Mouse (Mus musculus): ENCODE results near the gene Txnrd2.

Gene Txnrd2

GRCm38 (mm10) chr16:18490894-18491293 is 64.7 kb downstream of the Txnrd2 start:
- no peak for DNase-seq

DNA sequence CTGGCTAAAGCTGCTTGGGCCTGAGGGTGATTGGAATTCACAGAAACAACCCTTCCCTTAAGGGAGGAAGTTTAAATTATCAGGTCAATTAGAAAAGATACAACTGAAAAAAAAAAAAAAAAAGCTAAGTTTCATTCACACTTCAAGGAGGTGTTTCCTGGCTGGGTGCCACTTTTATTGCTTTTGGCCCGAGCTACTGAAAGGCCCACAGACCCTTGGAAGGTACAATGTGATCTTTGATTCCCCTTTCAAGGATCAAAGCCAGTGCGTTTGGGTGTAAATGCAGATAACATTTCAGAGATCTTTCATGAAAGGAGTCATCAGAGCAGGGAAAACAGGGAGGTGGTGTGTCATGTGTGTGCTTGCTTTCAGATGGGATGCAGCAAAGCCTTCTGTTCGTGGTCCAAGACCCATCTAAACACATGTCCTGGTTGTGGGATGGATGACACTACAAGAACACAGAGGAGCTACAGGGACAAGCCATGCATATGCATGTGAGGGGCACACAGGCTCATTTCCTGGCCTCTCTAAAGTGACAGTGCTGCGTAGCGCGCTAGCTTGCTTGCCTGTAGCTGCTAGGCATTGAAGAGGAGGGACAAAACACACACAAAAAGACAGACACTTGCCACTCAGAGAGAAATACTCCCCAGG is 71.8 kb downstream of the Txnrd2 start:
- peak; percentile 12 for DNase-seq

GRCm38 (mm10) chr16:18498558-18498990 is 72.4 kb downstream of the Txnrd2 start, which contains the start of the genes Gnb1l and Rtl10:
Gene Gnb1l, plus strand, starts transcription at chr16:18498713.
Gene Rtl10, plus strand, starts transcription at chr16:18498901.
- peak; percentile 98 for DNase-seq

GRCm38 (mm10) chr16:18498996-18499395 is 72.8 kb downstream of the Txnrd2 start:
- no peak for DNase-seq

GRCm38 (mm10) chr16:18501531-18501930 is 75.3 kb downstream of the Txnrd2 start:
- DNase-seq: no peak

GRCm38 (mm10) chr16:18503566-18504342 is 77.6 kb downstream of the Txnrd2 start:
- DNase-seq: no peak

- DNase-seq: no peak
Observed at GRCm38 (mm10) chr16:18506524-18507199, 80.5 kb downstream of the Txnrd2 start.

DNA sequence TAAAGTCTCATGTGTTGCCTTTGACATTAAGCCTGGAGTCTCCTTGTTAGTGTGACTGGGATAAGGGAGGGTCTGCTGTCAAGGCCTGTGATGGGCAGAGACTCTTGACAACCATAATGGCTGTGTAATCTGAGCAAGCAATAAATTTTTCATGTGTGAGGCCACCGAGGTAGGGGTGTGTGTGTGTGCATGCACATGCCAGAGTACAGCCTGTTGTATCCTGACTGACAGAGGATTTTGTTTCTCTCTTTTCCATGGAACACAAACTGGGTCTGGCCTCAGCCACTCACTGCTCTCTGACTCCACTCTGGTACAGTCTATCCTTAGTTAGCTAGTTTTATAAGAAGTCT is 81.0 kb downstream of the Txnrd2 start:
- DNase-seq: no peak

- DNase-seq: no peak
Observed at GRCm38 (mm10) chr16:18511741-18512140, 85.6 kb downstream of the Txnrd2 start.

DNA sequence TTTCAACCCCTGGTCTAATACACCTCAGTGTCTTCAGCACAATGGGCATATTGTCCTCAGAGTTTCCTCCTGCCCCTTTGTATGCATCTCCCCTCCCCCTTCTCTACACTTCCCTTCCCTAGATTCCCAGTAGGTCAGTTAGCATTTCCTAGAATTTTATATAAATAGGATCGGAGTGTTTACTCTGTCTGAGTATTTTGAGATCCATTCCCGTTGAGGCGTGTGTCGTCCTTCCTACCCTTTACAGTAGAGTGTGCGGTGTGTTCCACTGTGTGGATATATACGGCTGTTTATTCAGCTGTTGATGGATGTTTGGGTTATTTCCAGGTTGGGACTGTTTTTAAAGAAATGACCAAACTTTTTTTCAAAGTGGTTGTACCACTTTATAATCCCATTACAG is 87.3 kb downstream of the Txnrd2 start:
- no peak for DNase-seq

DNA sequence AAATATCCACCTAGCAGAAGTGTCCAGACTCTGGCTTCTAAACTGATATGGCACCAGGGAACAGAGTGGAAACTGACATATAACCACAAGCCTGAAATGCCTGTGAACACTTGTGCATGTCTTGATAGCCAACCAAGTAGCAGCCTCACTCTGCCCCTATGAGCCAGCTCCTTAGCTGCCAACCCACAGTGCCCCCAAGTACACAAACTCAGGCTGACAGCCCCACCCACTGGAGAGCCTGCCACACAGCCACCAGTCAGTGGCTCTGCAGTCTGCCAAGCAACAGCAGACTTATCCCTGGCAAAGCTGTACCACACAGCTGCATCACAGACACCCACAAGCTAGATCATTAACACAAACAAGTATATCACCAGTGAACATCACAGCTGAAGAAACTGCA is 91.9 kb downstream of the Txnrd2 start:
- DNase-seq: peak; percentile 24

DNA sequence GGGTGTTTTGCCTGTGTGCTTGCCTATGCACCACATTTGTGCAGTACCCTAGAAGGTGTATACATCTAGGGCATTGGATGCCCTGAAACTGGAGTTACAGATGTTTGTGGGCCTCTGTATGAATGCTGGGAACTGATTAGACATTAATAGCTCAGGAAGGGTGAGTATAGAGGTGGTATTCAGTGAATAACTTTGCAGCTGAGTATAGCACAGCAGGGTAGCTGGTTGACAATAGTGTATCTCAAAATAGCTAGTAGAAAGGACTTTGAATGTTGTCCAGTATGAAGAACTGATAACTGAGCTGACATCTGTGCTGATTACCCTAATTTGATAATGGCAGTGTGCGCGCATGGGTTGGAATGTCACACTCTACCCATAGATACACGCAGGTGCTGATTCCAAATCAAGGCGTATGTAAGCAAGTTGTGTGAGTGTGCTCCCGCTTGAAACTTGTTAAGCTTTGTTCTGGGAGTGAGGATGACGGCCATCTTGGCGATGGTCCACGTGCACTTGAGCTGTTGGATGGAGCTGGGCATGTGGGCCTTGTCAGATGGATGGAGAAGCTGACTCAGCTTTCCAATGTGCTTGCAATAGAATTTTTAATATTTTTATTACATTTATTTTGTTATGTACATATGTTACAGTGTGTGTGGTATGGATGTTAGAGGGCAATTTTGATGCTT is 97.5 kb downstream of the Txnrd2 start:
- DNase-seq: no peak

DNA sequence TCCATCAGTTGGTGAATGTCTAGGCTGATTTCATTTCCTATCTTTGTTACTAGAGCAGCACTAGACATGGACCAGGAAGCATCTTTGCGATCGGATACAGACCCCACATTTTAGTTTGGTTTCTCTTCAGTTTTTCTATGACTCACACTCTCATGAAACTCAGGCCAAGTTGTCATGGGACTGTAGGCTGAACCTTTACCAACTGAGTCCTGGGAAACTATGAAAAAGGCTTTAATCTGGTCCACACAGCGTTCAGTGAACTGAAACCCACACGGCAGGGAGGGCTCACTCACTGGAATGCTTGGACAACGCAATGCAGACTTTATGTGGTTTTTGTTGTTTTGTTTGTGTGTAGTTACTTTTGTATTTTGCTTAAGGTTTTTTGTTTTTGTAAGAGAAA is 102.5 kb downstream of the Txnrd2 start:
- no peak for DNase-seq
